Mouse (Mus musculus) stomach, embryonic 16.5 days (tissue): ENCODE results near the gene Brsk1. TPM values are rescaled to one million over a fixed set of nuclear protein-coding genes. Genes with fewer than 3 reads are reported as not detected.

ENCODE experiments used
- ATAC-seq: fragments of 200-750 bp; cut with Nextera tagmentation; 2 replicates; pipeline ENCODE4 v1.8.0; 2017; ENCODE audit warnings: moderate number of reproducible peaks, moderate TSS enrichment; ENCODE audit not compliant: insufficient read depth, low FRiP score
- H3K27ac ChIP-seq: fragments of 300-500 bp; sonication (generic); 2 replicates; pipeline ENCODE4 v1.5.1; 2014; ENCODE audit warnings: low read length
- H3K27me3 ChIP-seq: fragments of 300-500 bp; sonication (generic); 2 replicates; pipeline ENCODE4 v1.6.1; 2014; ENCODE audit warnings: low read length, control low read depth, mixed read lengths; ENCODE audit not compliant: control insufficient read depth, insufficient read depth
- H3K36me3 ChIP-seq: fragments of 300-500 bp; sonication (generic); 2 replicates; pipeline ENCODE4 v1.6.1; 2014; ENCODE audit warnings: low read length; ENCODE audit not compliant: control insufficient read depth, insufficient read depth
- H3K4me1 ChIP-seq: fragments of 300-500 bp; sonication (generic); 2 replicates; pipeline ENCODE4 v1.6.1; 2014; ENCODE audit warnings: low read length, control low read depth, mixed read lengths; ENCODE audit not compliant: control insufficient read depth, insufficient read depth
- H3K4me2 ChIP-seq: fragments of 300-500 bp; sonication (generic); 2 replicates; pipeline ENCODE4 v1.6.1; 2014; ENCODE audit warnings: low read depth, low read length, mixed read lengths
- H3K4me3 ChIP-seq: fragments of 300-500 bp; sonication (generic); replicated peaks from 2 replicates; pipeline ENCODE4 v1.5.1; 2014; ENCODE audit warnings: mild to moderate bottlenecking, low read length
- H3K9ac ChIP-seq: fragments of 300-500 bp; sonication (generic); 2 replicates; pipeline ENCODE4 v1.6.1; 2014; ENCODE audit warnings: low read length
- H3K9me3 ChIP-seq: fragments of 300-500 bp; sonication (generic); replicated peaks from 2 replicates; pipeline ENCODE4 v1.6.1; 2016; ENCODE audit warnings: low read length, control low read depth; ENCODE audit not compliant: control insufficient read depth
- WGBS: fragments of 180-500 bp; shearing (Covaris S2); extraction: QIAGEN DNeasy Blood & Tissue Kit; methylation state at CpG from one replicate; pipeline ENCODE4 v1.1.7; 2014; 5-methylcytosine and 5-hydroxymethylcytosine counted together
- polyA plus RNA-seq: library from polyadenylated mRNA; unstranded; fragments of >200 nt; fragmentation: Nextera tagmentation; extraction: Ambion mirVana; gene quantifications from 2 replicates; pipeline ENCODE4 v1.2.1, GENCODE M21; 2015

Gene Brsk1
- polyA plus RNA-seq, 1 experiment from 2014 or later = 0.88 TPM

GRCm38 (mm10) chr7:4653351-4653750, 37.1 kb upstream of the Brsk1 start:
- Histone ChIP-seq H3K4me2 (no peak overlapping the region), H3K9ac (no peak overlapping the region)
- ATAC-seq = no peak

GRCm38 (mm10) chr7:4653780-4654179, 36.6 kb upstream of the Brsk1 start:
- H3K27me3 ChIP-seq = no peaks in the 10 kb centered on the region
- H3K36me3 ChIP-seq = peaks cover 6% of the 10 kb centered on the region; the same call in 1 of the 2 replicates
- peak overlapping the region; percentile 69 for H3K27ac ChIP-seq
- peak overlapping the region; percentile 5; the same call in 1 of the 2 replicates for H3K4me2 ChIP-seq
- H3K9ac ChIP-seq = no peak overlapping the region
- no peak overlapping the region for H3K4me3 ChIP-seq
- no peaks in the 10 kb centered on the region for H3K9me3 ChIP-seq
- 73% methylated on average over 7 of the region's 7 CpGs for WGBS
- peaks cover 25% of the 10 kb centered on the region for H3K4me1 ChIP-seq
- ATAC-seq = no peak

More at GRCm38 (mm10) chr7:4653351-4653750, 37.1 kb upstream of the Brsk1 start:
- peak overlapping the region; percentile 25; the same call in 1 of the 2 replicates for H3K27ac ChIP-seq
- H3K4me3 ChIP-seq = no peak overlapping the region
- no peaks in the 10 kb centered on the region for H3K9me3 ChIP-seq
- 74% methylated on average over 5 of the region's 5 CpGs for WGBS
- no peaks in the 10 kb centered on the region for H3K27me3 ChIP-seq
- H3K36me3 ChIP-seq = peaks cover 6% of the 10 kb centered on the region; the same call in 1 of the 2 replicates
- H3K4me1 ChIP-seq = peaks cover 25% of the 10 kb centered on the region

DNA sequence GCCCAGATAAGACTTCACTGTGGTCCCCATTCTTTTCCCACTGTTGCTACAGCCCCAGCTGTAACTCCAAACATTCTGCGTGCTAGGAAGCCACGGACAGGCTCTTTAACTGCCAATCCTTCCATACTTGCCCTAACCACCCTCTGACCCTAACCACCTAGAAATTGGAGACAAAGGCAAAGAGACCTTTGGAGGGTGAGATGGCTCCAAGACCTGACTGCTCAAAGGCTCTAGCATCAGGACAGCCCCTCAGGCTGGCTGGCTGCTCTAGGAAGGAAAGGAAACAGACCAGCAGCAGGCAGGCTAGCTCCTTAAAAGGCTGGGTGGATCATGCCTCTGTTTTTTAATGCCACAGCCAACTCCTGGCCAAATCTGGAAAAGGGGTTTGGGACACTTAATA, 36.2 kb upstream of the Brsk1 start:
- peaks cover 6% of the 10 kb centered on the region; the same call in 1 of the 2 replicates for H3K36me3 ChIP-seq
- 70% methylated on average over 2 of the region's 2 CpGs for WGBS
- H3K4me3 ChIP-seq = no peak overlapping the region
- ATAC-seq = no peak
- H3K4me1 ChIP-seq = peaks cover 25% of the 10 kb centered on the region
- H3K27ac ChIP-seq = peak overlapping the region; percentile 69
- H3K9me3 ChIP-seq = no peaks in the 10 kb centered on the region
- H3K27me3 ChIP-seq = no peaks in the 10 kb centered on the region
- H3K9ac ChIP-seq = peak overlapping the region; percentile 49; the same call in 1 of the 2 replicates
- H3K4me2 ChIP-seq = peak overlapping the region; percentile 5; the same call in 1 of the 2 replicates

DNA sequence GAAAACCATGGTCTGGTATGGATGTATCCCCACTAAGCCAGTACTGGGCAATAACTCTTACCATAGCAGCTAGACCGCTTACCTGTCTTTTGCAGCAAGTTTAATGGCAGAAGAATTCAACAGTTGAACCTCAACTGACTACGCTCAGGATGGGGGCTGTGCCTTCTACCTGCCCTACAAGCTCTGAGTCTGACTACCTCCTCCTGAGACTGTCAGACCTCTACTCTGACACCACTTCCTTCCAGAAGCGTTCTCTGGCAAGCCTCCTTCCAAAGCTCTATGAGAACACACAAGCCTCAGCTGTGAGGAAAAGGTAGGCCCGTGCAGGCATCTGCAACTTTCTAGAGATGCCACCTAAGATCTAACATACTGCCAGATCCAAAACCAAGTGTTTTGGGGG, 35.0 kb upstream of the Brsk1 start:
- H3K4me1 ChIP-seq = peaks cover 31% of the 10 kb centered on the region
- ATAC-seq = no peak
- 0 out of 2 replicates have a peak overlapping the region, but pooled peaks have one; percentile 13 for H3K9ac ChIP-seq
- no peaks in the 10 kb centered on the region for H3K27me3 ChIP-seq
- peaks cover 6% of the 10 kb centered on the region; the same call in 1 of the 2 replicates for H3K36me3 ChIP-seq
- WGBS = 82% methylated on average over 4 of the region's 4 CpGs
- H3K4me2 ChIP-seq = no peak overlapping the region
- H3K27ac ChIP-seq = no peak overlapping the region
- H3K9me3 ChIP-seq = no peaks in the 10 kb centered on the region
- no peak overlapping the region for H3K4me3 ChIP-seq

DNA sequence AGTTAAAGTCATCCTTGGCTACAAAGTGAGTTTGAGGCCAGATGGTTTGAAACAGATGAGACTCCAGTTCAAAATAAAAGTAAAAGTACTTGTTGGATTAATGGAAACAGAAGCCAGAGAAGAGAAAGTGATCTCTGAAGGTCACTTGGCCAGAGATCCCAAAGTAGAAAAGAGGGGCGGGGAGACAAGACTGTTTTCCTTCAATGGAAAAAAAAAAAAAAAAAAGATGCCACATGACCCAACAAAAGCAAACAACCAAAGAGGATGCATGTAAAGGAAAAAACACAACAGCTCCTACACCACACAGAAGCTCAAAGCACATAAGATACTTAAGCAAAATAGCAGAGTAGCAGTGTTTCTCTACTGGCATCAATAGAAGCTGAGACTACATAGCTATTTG, 34.5 kb upstream of the Brsk1 start:
- no peak overlapping the region for H3K27ac ChIP-seq
- 75% methylated on average over 1 of the region's 1 CpGs for WGBS
- H3K9me3 ChIP-seq = no peaks in the 10 kb centered on the region
- H3K4me3 ChIP-seq = no peak overlapping the region
- 0 out of 2 replicates have a peak overlapping the region, but pooled peaks have one; percentile 13 for H3K9ac ChIP-seq
- H3K27me3 ChIP-seq = no peaks in the 10 kb centered on the region
- peaks cover 6% of the 10 kb centered on the region; the same call in 1 of the 2 replicates for H3K36me3 ChIP-seq
- peaks cover 31% of the 10 kb centered on the region for H3K4me1 ChIP-seq
- no peak overlapping the region for H3K4me2 ChIP-seq
- ATAC-seq = no peak

DNA sequence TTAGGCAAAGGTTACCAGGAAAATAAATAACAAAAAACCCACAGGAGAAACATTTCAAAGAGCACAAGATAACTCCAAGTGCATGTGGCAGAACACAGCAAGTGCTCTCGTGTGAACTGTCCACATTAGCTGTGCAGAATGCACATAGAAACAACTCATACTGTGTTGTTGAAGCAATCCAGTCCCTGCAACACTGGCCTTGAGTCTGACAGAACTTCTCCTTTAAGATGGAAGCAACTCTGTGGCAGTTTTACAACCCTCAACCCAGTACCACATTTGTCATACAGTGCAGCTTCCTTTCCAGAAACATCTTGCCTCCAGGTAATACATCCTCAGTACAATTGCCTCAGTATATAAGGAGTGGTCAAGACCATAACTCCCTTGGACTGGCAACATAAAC, 33.6 kb upstream of the Brsk1 start:
- peak overlapping the region; percentile 96 for H3K9ac ChIP-seq

DNA sequence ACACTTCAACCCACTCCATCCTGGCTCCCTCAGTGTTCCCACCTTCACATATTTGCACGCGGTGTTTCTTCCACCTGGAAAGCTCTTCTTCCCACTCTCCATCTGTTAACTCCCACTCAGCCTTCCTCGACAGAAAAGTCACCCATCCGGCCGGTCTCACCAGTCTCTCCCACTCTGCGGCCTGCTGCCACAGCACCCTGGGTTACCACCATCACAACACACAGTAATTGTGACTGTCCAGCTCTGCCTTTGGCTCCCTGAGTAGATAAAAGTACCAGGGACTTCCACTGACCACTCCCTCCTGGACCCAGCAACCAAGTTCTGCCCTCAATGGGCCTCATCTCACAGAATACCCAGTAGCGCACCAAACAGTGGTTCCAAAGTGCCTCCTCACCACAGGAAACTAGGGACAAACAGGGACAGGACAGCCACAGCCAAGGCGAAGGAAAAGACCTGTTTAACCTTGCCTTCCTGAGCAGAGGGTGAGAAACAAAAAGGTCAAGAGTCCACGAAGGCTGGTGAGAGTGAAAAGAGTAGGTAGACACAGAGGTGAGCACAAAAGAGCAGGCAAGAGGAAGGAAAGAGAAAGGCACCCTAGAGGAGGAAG, 32.8 kb upstream of the Brsk1 start:
- Histone ChIP-seq H3K36me3 (no peaks in the 10 kb centered on the region), H3K9ac (peak overlapping the region; percentile 96), H3K4me1 (peaks cover 31% of the 10 kb centered on the region), H3K4me3 (peak overlapping the region; percentile 83), H3K9me3 (no peaks in the 10 kb centered on the region), H3K4me2 (peak overlapping the region; percentile 86), H3K27me3 (no peaks in the 10 kb centered on the region), H3K27ac (peak overlapping the region; percentile 96)
- 29% methylated on average over 9 of the region's 9 CpGs for WGBS
- ATAC-seq = no peak

More for the DNA sequence above, 33.6 kb upstream of the Brsk1 start:
- Histone ChIP-seq H3K27me3 (no peaks in the 10 kb centered on the region), H3K9me3 (no peaks in the 10 kb centered on the region), H3K4me1 (peaks cover 31% of the 10 kb centered on the region), H3K36me3 (no peaks in the 10 kb centered on the region), H3K4me3 (peak overlapping the region; percentile 83), H3K4me2 (peak overlapping the region; percentile 86), H3K27ac (no peak overlapping the region)
- 38% methylated on average over 1 of the region's 1 CpGs for WGBS
- no peak for ATAC-seq

DNA sequence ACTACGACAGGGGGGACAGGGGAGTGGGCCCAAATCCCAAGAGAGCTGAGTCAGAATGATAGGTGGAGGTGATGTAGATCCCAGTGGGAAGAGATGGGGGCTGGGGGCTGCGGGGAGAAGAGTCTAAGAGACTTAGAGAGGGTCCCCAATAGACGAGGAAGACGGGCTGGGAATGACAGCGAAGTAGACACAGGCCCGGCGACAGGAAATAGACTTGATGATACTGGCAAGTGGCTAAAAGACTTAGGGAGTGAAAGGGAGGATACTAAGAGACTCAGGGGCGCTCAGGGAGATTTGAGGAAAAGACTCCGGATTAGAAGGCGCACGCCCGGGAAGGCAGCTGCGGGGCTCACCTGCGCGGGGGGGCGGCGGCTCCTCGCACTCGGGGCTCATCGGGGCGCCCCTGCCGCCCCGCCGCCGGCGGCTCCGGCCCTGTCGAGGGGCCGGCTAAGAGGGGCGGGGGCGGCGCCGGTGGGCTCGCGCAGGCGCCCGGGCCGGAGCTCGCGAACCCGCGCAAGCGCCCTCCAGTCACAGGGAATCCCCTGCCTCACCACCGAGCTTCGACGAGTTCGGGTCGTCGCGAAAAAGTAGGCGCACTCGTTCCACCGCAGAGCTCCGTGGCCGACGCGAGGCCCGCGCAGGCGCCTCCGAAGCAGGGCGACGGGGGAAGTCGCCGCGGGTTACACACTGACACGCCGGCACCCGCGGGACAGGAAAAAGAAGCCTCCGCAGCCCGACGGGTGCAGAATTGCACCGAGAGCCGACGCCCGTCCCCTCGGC, 32.1 kb upstream of the Brsk1 start:
- H3K36me3 ChIP-seq = no peaks in the 10 kb centered on the region
- peak overlapping the region; percentile 96 for H3K9ac ChIP-seq
- no peaks in the 10 kb centered on the region for H3K27me3 ChIP-seq
- H3K4me1 ChIP-seq = peaks cover 31% of the 10 kb centered on the region
- ATAC-seq = peak; percentile 49
- H3K27ac ChIP-seq = peak overlapping the region; percentile 96
- under 1% methylated on average over 78 of the region's 78 CpGs for WGBS
- peak overlapping the region; percentile 86 for H3K4me2 ChIP-seq
- peak overlapping the region; percentile 83 for H3K4me3 ChIP-seq
- H3K9me3 ChIP-seq = no peaks in the 10 kb centered on the region
